Mouse (Mus musculus): ENCODE data around the gene Metap1.

Gene Metap1

DNA sequence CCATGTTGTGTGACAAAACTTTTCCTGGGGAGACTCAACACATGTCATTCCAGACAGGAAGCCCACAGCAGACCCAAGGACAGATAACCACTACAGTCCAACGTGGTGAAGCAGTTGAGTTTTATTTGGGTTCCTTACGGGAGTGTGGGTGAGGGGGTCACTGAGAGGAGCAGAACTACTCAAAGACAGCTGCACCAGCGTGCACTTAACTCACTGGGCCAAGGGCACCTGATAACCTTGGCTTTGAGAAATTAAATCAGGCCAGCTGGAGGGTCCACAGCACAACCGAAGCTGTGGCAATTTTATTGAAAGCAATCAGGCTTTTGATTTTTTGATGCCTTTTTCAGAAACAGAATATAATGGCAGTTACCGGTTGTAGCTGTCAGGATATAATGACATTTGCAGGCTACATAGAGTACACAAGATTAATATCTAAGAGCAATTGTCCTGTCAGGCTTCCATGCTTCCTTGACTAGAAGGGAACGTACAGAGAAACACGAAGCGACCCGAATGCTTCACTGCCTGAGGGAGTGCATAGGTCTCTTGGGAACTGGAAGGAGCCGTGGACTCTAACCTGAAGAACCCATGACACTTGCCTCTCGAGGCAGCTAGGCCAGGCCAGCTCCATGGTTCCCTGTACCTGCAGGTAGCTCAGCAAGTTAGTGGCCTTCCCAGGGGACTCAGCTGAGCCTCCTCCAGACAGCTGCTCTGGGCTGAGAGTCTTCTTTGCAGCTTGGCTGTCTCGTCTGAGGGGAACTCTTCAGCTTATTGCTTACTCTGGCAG, 41.0 kb downstream of the Metap1 start:
- DNase-seq = peak; percentile 53

DNA sequence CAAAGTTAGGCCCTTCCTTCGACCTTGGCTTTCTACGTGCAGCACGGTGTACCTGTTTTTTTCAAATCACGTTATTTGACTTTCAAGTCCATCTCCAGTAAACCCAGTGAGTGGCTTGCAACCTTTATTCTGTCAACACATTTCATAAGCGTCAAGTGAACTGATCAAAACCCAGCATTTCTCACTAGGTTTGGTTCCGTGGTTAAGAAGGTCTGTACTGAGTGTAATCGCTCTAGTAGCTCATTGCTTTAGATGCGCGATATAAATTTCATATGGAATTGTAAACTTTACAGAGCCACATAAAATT, 45.9 kb downstream of the Metap1 start:
- DNase-seq = no peak

DNA sequence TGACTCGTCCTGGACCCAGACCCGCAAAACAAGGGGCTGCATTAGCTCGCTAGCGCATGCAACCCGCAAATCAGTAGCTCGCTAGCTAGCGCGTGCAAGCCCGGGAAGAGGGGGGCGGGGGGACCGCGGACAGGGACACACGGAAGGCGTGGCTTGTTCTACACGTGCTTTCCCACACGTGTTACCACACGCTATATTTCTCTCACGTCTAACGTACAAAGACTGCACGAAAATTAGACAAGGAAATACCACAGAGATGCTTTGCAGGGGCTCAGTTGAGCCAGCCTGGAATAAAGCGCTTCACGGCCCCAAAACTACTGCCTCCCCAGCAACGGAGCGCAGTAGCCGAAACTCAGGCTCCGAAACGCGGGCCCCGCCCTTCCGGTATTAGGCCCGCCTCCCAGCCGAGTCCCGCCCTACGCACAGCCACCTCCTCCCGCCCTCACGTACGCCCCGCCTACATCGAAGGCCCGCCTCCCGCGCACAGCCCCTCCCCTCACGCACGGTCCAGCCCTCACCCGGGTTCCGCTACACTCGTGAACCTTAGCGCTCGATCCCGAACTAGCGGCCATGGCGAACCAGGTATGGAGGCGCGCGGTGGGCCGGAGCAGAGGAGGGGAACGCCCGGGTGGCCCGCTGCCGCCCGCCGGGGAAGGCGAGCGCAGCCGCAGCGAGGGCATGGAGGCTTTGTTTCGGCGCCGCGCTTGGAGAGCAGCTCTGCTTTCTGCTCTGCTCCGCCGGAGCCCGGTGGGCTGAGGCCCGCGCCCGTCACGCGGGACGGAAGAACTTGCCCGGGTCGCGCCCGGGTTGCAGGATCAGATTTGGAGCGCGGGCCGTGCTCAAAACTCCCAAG, 46.5 kb downstream of the Metap1 start, which contains the start of gene Adh5:
Gene Adh5, plus strand, starts transcription at position 482 of the 853 bp plus-strand sequence.
- peak; percentile 95 for DNase-seq

DNA sequence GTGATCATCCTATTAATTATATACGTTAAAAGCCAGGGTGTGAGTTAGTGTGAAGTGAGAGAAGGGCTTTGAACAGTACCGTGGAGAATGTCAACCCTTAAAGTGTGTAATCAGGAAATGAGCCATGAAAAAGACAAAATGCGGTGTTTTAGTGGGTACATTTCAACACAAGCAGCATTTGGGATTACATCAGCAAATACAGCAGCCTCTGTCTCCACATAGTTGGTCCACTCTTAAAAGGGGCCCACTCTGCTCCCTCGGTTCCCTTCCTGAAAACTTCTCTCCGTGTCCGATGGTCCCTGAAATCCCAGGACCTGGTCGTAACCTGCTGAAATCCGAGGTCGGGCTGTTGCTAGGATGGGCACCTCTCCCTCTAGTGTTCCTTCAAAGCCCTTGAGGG, 47.1 kb downstream of the Metap1 start:
- no peak for DNase-seq

DNA sequence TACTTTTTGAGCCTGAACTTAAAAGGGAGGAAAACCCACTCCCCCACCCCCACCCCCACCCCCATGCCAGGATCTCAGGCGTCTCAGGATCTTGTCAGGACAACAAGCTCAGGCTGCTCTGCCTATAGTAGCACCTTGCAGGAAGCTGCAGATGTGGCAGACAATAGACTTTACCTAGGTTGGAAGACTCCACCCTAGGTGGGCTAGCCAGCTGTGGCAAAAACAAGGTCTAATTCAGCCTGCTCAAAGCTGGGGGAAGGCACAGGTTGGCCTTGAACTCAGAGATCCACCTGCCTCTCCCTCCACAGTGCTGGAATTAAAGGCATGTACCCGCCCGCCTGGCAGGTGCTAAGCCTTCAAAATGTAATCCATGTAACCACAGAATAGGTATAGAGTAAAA, 50.6 kb downstream of the Metap1 start:
- no peak for DNase-seq

DNA sequence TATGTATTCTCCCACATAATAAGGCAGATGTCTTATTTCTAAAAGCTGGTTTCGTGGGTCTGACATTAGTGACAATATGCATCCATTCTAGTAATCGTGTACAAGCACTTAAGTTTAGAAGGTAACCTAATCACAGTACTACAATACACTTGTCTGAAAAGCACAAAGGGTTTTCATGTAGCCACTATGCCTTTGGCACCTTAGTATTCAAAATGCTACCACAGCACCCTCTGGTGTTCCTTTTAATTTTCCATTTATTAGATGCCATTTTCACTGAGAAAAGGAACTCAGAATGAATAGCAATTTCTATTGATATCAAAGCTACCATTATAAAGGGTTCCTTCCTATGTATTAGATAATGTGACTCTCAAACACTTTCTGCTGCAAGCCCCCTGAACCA, 57.5 kb downstream of the Metap1 start:
- no peak for DNase-seq

DNA sequence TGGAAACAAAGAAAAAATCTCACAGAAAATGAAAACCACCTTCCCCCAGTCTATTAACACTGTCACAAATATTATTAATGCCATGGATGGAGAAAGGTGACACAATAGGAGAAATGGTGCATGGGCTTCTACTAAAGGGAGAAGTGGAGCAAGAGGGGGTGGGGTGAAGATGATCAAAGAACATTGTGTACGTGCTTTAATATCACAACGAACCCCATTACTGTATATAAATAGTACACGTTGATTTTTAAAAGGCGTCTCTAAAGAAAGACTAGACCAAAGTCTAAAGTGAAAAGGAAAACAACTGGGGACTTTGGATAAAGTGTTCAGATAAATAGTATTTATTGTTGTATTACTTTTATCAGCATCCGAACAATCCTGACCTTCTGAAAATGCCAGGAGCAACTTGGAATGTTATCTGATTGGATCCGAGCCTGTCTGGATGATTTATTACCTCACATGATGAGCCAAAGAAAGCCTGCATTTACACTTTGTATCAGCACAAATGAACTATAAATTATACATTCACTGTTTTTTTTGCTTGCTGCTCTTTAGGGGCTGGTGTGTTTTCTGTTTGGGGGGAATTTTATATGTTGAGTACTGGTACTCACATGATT, 58.8 kb downstream of the Metap1 start:
- no peak for DNase-seq

DNA sequence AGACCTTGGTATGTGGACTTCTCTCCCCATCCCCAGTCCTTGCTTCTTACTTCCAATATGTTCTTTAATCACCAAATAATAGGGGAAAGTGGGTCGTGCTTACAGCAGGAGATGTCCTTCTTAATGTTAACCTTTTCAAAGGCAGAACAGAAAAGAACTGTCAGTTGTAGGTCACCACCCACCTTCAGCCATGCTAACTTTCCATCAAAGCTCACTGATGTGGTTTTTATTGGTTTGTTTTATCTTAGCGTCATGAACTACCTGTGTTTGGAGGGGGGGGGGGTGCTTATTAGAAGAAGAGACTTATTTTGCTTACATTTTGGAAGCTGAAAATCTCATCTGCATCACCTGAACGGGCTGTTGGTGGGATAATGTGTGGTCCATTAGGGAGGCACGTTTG, 65.1 kb downstream of the Metap1 start:
- no peak for DNase-seq

DNA sequence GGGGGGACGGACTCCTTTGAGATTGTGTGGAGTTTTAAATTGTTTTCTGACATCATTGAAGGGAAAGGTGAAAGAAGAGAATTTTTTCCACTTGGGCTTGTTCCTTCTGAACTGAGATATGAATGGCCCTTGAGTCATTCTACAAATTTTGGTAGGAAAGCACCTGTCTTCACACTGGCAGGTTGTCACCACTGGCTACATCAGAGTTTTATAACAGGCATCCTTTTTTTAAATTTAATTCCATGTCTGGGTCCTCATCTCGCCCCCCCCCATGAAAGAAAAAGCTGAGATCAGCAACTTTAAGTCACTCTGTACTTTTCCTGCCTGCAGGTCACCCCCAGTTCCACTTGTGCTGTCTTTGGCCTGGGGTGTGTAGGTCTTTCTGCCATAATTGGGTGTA, 65.7 kb downstream of the Metap1 start:
- no peak for DNase-seq

DNA sequence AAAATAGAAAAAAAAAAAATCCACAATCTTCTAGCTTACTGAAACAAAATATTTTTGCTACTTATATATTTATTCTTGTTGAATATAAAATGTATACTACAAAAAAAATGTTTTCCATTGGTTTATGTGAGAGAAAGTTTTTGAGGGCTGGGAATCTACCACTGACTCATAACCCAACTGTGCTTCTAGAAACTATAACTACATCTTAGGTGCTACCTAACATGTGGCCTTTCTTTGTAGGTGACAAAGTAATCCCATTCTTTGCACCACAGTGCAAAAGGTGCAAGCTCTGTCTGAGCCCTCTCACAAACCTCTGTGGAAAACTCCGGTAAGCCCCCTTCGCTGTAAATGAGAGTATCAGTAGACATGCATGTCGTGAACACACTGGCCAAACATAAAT, 68.9 kb downstream of the Metap1 start:
- DNase-seq = no peak

DNA sequence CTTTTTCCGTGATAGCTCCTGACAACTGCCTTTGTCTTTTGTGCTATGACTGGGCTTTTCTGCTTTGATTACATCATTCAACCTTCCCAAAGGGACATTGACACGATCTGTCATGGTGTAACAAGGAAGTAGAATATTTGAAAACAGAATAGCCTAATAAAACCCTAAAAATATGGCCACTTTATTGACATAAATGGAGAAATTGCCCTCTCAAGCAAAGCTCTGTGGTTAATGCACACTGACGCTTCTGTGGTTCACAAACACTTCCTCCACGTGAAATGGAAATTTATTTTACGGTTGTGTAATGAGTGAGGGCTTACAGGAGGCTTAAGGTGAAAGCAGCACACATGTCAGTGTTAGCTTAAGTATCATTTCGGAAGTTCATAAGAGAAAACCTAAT, 69.9 kb downstream of the Metap1 start:
- DNase-seq = no peak

DNA sequence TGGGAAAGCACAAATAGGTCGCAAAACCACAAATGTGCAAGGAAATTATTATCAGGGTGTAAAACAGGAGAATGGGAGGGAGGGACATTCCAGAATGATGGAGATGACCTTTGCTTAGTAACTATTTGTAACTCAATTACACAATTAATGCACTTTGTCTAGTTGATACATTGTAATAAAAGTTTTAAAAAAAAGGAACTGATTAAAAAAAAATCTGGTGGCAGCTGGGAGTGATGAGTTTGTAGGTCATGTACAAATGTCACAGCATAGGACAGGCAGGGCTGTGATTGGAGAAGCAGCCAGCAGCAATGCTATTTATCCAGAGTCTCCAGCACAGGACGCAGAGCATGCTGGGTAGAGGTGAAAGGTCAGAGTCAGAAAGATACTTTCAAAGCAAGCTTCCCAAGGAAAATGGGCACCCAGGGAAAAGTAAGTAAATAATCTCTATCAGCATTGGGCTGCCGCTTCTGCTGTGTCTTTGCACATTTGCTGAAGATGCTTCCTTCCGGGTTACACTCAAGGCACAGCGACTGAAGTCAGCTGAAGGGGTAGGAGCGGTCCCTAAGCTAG, 74.1 kb downstream of the Metap1 start, which contains the start of gene Adh4:
Gene Adh4, plus strand, starts transcription at position 346 of the 570 bp plus-strand sequence.
- DNase-seq = peak; percentile 47

DNA sequence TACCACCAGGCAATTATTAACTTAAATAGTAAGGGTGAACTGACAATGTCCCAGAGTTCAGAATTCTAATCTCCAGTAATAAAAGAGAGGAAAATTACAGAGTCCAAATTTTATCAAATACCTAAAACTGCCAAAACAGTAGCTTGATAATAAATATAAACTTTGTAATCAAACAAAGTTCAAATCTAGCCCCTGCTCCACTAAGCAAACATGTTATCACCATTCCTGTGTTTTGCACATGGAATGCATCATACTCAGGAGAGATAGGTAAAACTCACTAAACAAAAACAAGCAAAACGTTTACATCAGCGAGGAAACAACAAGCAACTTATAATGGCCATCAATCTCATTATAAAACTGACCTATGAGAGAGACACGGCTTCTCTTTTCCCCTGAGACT, 79.1 kb downstream of the Metap1 start:
- no peak for DNase-seq

DNA sequence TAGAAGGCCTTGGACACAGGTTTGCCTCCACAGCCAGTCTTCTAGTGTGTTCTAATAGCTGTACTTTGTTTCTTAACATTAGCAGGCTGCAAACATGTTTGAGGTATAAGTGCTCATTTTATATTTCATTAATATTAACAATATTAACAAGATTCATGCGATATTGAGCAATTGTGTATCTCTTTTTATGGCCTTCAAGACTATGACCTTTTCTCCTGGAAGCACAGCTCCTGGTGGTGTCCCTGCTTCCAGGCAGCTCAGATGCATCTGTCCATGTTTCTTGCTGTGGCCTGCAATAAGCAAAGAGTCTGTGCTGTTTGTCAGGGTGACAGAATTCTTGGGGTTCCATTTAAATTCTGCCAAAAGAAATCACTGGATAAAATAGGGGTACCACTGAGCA, 79.7 kb downstream of the Metap1 start:
- DNase-seq = no peak

All from kidney, postnatal 10 days (tissue).